Mouse (Mus musculus): ENCODE data around the gene Lsm4.

Lsm4 gene

DNA sequence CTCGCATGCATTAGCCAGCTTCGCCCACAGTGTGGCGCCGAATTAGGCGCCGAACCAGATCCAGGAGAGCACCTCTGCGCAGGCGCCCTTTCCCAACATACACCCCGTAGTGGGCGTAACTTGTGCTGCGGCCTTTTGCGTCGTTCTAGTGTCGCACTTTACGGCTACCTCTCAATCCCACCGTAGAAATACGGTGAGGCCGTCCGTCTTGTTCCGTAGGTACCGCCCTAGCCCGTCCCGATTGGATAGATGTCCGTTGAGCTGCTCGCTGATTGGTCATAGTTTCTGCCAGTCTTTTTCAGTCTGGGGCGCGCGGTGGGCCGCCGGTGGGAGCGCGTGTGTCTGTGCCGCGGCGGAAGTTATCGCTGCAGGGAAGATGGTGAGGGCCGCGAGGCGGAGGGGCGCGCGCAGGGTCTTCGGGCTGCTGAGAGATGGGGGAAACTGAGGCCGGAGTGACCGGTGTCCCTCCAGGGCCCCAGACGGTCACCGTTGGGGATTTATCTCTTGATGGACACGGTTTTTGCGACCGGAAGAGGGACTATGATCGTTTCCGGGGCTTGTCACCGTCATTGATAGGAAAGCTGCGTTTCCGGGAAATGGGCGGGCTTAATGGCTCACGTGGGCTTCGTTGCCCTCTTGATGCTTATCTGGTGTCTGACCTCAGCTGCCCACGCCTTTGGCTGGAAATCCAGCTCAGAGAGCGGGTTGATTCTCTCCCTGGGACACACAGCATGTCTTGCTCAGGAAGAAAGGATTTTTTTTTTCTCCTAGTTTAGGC lies at the start of gene Lsm4:
Gene Lsm4 (plus strand): TSS at position 170 of the 778 bp plus-strand sequence.
- peak; percentile 97 to 99 for DNase-seq (ENCODE audit: low spot score in 2 of 2)

- no peak for DNase-seq (ENCODE audit: low spot score in 2 of 2)
These were observed 47.9 kb upstream of the Lsm4 start for GRCm38 (mm10) chr8:70625104-70625503.

DNA sequence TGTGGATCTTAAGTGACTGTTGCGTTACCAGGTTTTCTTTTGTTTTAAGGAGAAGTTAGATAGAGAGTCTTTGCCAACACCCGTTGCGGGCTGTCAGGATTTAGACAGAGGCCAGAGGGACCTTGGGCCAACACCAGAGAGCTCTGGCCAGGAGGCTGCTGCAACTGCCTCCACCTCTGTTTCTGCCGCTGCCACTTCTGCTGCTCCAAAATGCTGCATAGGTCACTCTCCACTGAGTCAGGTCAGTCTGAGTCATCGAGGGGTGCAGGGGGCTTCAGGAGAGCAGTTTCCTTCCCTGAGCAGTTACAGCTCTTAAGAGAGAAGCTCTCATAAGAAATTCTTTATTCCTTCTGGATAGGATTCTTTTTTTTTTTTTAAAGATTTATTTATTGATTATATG lies 46.0 kb upstream of the Lsm4 start:
- DNase-seq (ENCODE audit: low spot score in 2 of 2), result no peak

GRCm38 (mm10) chr8:70628986-70629490 lies 44.0 kb upstream of the Lsm4 start:
- DNase-seq (ENCODE audit: low spot score in 2 of 2), result no peak

- peak; percentile 79 to 92 for DNase-seq (ENCODE audit: low spot score in 2 of 2)
These were observed 43.2 kb upstream of the Lsm4 start for GRCm38 (mm10) chr8:70629574-70630531.

- DNase-seq (ENCODE audit: low spot score in 2 of 2), result no peak
These were observed 42.3 kb upstream of the Lsm4 start for GRCm38 (mm10) chr8:70630532-70631381.

DNA sequence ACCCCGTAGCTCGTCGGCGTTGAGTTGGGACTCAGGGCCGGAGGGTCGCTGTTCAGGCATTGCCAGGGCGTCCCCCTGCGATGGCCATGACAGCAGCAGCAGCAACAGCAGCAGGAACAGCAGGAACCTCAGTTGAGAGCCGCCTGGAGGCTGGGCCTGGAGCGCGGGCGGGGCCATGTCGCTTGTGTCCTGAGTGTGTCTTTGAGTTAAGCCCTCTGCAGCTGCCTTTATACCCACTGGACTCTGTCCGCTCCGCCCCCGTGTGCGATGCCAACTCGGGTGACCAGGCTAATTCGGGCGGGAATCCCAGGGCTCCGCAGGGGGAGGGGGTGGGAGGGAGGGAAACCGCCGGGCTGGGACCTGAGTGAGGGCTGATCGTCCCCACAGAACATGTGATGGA lies 41.6 kb upstream of the Lsm4 start:
- DNase-seq (ENCODE audit: low spot score in 2 of 2), result no peak

GRCm38 (mm10) chr8:70632346-70632892 lies 40.6 kb upstream of the Lsm4 start, which contains the start of gene Gdf15:
Gene Gdf15, minus strand, starts transcription at chr8:70632456.
- no peak for DNase-seq (ENCODE audit: low spot score in 2 of 2)

- DNase-seq (ENCODE audit: low spot score in 2 of 2), result no peak
These were observed 39.0 kb upstream of the Lsm4 start for GRCm38 (mm10) chr8:70634066-70634465.

DNA sequence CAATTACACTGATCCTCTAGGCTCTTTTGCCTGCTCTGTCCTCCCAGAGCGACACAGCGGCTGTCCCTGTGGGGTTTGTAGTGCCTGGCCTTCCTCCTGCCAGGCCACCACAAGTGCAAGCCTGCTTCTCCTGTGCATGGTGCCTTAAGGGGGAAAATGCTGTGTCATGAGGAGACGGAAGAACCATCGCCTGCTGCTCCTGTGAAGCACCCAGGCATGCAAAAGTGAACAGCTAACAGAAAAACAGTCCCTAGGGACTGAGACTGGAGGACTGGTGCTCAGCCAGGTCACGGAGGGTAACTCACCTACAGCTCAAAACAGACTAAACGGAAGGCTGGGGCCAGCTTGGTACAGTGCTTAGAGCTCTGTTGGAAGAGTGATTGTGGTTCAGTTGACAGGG lies 37.5 kb upstream of the Lsm4 start:
- no peak for DNase-seq (ENCODE audit: low spot score in 2 of 2)

- no peak for DNase-seq (ENCODE audit: low spot score in 2 of 2)
These were observed 36.2 kb upstream of the Lsm4 start for GRCm38 (mm10) chr8:70636838-70637237.

DNA sequence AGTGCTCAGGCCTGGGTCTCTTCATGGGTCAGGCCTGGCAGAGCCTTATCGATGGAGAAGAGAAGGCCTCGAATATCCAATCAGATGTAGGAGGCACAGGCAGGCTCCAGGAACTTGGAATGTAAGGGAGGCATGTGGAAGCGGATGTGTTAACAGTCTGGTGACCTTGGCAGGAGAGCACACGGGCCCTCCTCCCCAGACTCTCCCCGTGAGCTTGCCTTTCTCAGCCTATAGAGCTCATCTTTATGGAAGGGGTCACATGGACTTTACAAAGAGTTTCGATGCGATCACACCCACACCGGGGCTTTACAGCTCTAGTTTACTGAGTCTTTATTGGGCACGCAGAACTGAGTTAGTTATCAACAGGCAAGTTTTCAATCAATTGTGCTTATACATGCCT lies 34.3 kb upstream of the Lsm4 start:
- no peak for DNase-seq (ENCODE audit: low spot score in 2 of 2)

- DNase-seq (ENCODE audit: low spot score in 2 of 2), result no peak
These were observed 30.0 kb upstream of the Lsm4 start for GRCm38 (mm10) chr8:70643019-70643418.

DNA sequence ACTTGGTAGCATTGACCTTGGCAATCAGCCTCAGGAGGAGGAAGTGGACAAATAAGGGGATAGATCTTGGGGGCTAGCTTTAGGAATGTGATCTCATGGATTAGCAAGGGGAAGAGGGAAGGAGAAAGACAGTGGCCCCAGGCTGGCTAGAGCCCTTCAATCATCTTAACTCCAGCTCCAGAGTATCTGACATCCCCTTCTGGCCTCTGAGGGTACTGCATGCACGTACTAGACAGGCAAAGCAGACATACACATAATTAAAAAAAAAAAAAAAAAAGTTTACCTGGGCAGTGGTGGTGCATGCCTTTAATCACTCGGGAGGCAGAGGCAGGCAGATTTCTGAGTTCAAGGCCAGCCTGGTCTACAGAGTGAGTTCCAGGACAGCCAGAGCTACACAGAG lies 29.0 kb upstream of the Lsm4 start:
- no peak for DNase-seq (ENCODE audit: low spot score in 2 of 2)

- DNase-seq (ENCODE audit: low spot score in 2 of 2), result no peak
These were observed 27.4 kb upstream of the Lsm4 start for GRCm38 (mm10) chr8:70645501-70646224.

DNA sequence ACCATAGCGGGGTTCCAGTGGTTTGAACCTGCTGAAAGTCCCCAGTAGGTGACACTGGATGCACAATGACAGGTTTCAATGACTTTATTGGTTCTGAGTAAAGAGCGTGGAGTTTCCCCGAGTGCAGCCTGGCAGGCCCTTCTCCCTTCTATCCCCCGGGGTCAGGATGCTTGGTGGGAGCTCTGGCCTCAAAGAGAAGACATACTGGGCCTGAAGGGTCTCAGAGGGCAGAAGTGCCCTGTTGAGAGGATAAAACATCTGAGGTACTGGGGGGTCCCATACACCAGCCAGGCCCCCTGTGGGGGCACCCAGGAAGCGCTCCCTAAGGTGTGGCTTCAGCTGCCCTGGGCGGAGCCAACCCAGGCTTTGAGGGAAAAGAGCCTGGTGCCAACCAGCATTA lies 26.7 kb upstream of the Lsm4 start:
- DNase-seq (ENCODE audit: low spot score in 2 of 2), result no peak

DNA sequence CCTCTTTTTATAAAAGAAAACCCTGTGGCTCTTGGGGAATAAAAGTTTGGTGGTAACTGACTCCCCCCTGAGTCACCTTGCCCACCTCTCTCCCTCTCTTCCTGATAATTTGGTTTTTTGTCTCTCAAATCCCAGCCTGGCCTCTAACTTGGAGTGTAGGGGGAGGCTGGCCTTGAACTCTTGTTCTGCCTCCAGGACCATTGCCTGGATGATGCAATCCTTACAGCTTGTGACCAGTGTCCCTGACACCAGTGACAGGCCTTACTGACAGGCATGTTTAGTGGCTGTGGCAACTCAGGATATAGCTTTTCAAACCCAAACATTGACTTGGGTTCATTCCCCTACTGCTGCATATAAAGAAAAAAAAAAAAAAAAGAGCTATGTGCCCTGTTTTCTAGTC lies 26.3 kb upstream of the Lsm4 start:
- DNase-seq (ENCODE audit: low spot score in 2 of 2), result no peak

DNA sequence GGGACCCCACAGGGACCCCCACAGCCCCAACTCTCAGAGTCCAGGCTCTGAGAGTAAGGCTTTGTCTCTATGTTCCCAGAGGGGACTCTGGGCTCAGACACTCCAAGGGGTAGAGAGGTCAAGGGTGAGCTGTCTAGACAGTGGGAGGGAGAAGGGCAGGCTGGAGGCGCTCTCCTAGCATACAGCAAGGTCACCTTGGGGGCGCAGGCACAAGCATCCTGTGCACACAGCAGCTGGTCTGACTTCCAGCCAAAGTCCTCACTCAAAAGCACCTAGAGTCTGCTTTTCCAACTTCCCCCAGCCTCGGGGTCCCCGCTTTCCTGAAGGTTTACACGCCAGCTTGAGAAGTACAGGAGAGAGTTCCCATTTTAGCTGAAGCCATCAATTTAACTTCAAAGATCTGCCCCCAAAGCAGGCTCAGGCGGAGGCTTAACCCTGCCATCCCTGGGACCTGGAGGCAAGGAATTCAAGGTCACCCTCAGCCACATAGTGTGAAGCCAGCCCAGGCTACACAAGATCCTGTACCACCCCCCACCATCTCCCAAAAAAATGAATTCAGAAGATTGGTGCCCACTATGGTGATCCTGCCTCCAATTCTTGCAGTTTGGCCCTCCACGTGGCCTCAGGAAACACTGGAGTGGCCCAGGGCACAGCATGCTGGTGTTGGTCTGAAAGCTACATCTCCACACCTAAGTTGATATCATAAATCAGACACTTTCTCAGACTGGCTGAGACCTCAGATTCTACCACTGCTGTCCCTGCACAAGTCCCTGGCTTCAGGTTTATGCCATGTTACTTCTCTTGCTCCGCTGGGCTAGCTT lies 25.5 kb upstream of the Lsm4 start:
- no peak for DNase-seq (ENCODE audit: low spot score in 2 of 2)

DNA sequence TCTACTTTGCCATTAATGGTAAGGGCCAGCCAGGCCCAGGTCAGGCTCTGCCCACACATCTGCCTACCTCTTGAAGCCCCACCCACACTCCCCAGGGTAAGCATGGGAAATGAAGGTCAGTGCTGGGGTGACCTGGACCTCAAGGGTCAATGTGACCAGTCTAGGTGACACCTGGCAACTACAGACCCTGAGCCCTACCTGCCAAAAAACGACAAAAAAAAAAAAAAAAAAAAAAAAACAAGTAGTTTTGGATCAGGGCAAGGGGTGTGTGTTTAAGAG lies 24.9 kb upstream of the Lsm4 start:
- DNase-seq (ENCODE audit: low spot score in 2 of 2), result no peak

DNA sequence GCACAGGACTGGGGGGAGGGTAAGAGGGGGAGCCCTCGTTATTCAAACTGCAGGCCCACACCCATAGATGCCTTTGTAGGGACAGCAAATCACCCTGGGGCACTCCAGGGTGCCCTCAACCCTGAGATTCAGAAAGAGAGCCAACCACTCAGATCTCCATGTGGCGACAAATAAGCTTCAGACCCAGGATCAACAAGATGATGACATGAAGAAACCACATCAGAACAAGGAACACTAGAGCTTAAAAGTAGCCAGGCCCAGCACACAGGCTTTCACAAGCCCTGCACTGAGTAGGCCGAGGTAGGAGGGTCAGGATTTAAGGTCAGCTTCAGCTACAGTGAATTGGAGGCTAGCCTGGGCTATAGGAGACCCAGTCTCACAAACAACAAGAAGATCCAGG lies 24.1 kb upstream of the Lsm4 start:
- DNase-seq (ENCODE audit: low spot score in 2 of 2), result no peak
